Mouse (Mus musculus): ENCODE data around the gene Gtpbp8.

- TF ChIP-seq CTCF (IDR thresholded peaks at IDR 0.05; ENCODE audit: insufficient read depth, low read length) (no peak), POLR2A (IDR thresholded peaks at IDR 0.05; ENCODE audit: borderline replicate concordance, extremely low read depth, low read depth, low read length) (no peak)
Measured at GRCm38 (mm10) chr16:44761811-44762210, 15.6 kb upstream of the Gtpbp8 start.

Measured in lung, adult 2 months (tissue).